Mouse (Mus musculus): ENCODE data around the gene Atp1a2. TPM values are rescaled to one million over a fixed set of nuclear protein-coding genes. Genes with fewer than 3 reads are reported as not detected.

Gene Atp1a2
- polyA plus RNA-seq, 1 experiment from 2014 or later = 23.4 TPM

GRCm38 (mm10) chr1:172288900-172289616, 8.8 kb downstream of the Atp1a2 start:
- Histone ChIP-seq H3K27ac (ENCODE audit: poor library complexity, severe bottlenecking) (no peak overlapping the region), H3K4me2 (no peak overlapping the region), H3K9me3 (replicated peaks) (no peaks in the 10 kb centered on the region), H3K36me3 (peaks cover 75% of the 10 kb centered on the region), H3K9ac (no peak overlapping the region), H3K27me3 (replicated peaks) (0 out of 2 replicates have a peak, but pooled peaks cover 2% of the 10 kb centered on the region), H3K4me3 (no peak overlapping the region), H3K4me1 (replicated peaks) (no peaks in the 10 kb centered on the region)
- WGBS = 90% methylated on average over 11 of the region's 11 CpGs
- no peak for ATAC-seq (ENCODE audit: insufficient number of reproducible peaks, low FRiP score)

GRCm38 (mm10) chr1:172286740-172287139, 11.1 kb downstream of the Atp1a2 start:
- H3K9ac ChIP-seq = no peak overlapping the region
- H3K27me3 ChIP-seq (replicated peaks) = 0 out of 2 replicates have a peak, but pooled peaks cover 2% of the 10 kb centered on the region
- H3K9me3 ChIP-seq (replicated peaks) = no peaks in the 10 kb centered on the region
- peaks cover 73% of the 10 kb centered on the region for H3K36me3 ChIP-seq
- H3K27ac ChIP-seq (ENCODE audit: poor library complexity, severe bottlenecking) = no peak overlapping the region
- 86% methylated on average over 5 of the region's 5 CpGs for WGBS
- no peak overlapping the region for H3K4me2 ChIP-seq
- H3K4me1 ChIP-seq (replicated peaks) = no peaks in the 10 kb centered on the region
- ATAC-seq (ENCODE audit: insufficient number of reproducible peaks, low FRiP score) = no peak
- H3K4me3 ChIP-seq = no peak overlapping the region

- Histone ChIP-seq H3K27me3 (replicated peaks) (0 out of 2 replicates have a peak, but pooled peaks cover 2% of the 10 kb centered on the region), H3K9ac (no peak overlapping the region), H3K27ac (ENCODE audit: poor library complexity, severe bottlenecking) (no peak overlapping the region), H3K4me2 (no peak overlapping the region), H3K4me3 (no peak overlapping the region), H3K9me3 (replicated peaks) (no peaks in the 10 kb centered on the region), H3K36me3 (peaks cover 51% of the 10 kb centered on the region), H3K4me1 (replicated peaks) (no peaks in the 10 kb centered on the region)
- 77% methylated on average over 14 of the region's 14 CpGs for WGBS
- no peak for ATAC-seq (ENCODE audit: insufficient number of reproducible peaks, low FRiP score)
Measured at GRCm38 (mm10) chr1:172284221-172284620, 13.6 kb downstream of the Atp1a2 start.

- 87% methylated on average over 6 of the region's 6 CpGs for WGBS
- Histone ChIP-seq H3K4me1 (replicated peaks) (peaks cover 10% of the 10 kb centered on the region), H3K9ac (no peak overlapping the region), H3K27me3 (replicated peaks) (0 out of 2 replicates have a peak, but pooled peaks cover 2% of the 10 kb centered on the region), H3K27ac (ENCODE audit: poor library complexity, severe bottlenecking) (no peak overlapping the region), H3K4me2 (no peak overlapping the region), H3K4me3 (no peak overlapping the region), H3K9me3 (replicated peaks) (no peaks in the 10 kb centered on the region), H3K36me3 (peaks cover 48% of the 10 kb centered on the region)
- ATAC-seq (ENCODE audit: insufficient number of reproducible peaks, low FRiP score) = no peak
Measured at GRCm38 (mm10) chr1:172283073-172283472, 14.8 kb downstream of the Atp1a2 start.

GRCm38 (mm10) chr1:172281522-172282254, 16.2 kb downstream of the Atp1a2 start:
- Histone ChIP-seq H3K27me3 (replicated peaks) (0 out of 2 replicates have a peak, but pooled peaks cover 2% of the 10 kb centered on the region), H3K4me1 (replicated peaks) (peaks cover 10% of the 10 kb centered on the region), H3K36me3 (peaks cover 52% of the 10 kb centered on the region), H3K9ac (no peak overlapping the region), H3K27ac (ENCODE audit: poor library complexity, severe bottlenecking) (no peak overlapping the region), H3K4me3 (no peak overlapping the region), H3K9me3 (replicated peaks) (no peaks in the 10 kb centered on the region), H3K4me2 (no peak overlapping the region)
- 76% methylated on average over 10 of the region's 10 CpGs for WGBS
- no peak for ATAC-seq (ENCODE audit: insufficient number of reproducible peaks, low FRiP score)

DNA sequence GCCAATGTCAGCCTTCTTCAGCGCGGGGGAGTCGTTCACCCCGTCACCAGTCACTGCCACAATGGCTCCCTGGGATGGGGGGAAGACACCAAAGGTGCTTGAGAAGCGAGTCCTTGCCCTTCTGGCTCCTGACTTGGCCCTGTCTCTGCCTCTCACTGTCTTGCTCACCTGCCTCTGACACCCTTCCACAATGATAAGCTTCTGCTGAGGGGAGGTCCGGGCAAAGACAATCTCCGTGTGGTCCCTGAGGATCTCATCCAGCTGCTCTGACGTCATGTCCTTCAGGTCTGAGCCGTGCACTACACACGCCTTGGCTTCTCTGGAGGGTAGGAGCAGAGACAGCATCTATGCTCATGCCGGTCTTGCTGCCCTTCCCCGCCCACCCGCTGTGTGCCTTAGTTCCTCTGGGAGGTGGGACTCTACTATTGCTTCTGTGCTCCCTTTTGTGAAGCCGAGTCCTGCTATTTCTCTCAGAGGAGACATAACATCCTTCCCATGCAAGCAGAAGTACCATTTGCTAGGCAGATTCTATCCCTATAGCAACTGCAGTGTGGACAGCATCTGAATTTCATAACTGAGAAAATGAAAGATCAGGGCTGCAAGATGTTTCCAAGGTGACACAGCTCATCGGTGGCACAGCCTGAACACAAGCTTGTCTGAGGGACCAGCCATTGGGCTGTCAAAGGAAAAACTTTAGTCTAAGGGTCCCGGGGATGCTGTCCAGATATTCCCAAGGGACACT, 17.9 kb downstream of the Atp1a2 start:
- Histone ChIP-seq H3K27me3 (replicated peaks) (no peaks in the 10 kb centered on the region), H3K9ac (no peak overlapping the region), H3K4me2 (no peak overlapping the region), H3K9me3 (replicated peaks) (no peaks in the 10 kb centered on the region), H3K4me3 (no peak overlapping the region), H3K4me1 (replicated peaks) (peaks cover 10% of the 10 kb centered on the region), H3K27ac (ENCODE audit: poor library complexity, severe bottlenecking) (no peak overlapping the region), H3K36me3 (peaks cover 35% of the 10 kb centered on the region)
- WGBS = 69% methylated on average over 16 of the region's 16 CpGs
- no peak for ATAC-seq (ENCODE audit: insufficient number of reproducible peaks, low FRiP score)

DNA sequence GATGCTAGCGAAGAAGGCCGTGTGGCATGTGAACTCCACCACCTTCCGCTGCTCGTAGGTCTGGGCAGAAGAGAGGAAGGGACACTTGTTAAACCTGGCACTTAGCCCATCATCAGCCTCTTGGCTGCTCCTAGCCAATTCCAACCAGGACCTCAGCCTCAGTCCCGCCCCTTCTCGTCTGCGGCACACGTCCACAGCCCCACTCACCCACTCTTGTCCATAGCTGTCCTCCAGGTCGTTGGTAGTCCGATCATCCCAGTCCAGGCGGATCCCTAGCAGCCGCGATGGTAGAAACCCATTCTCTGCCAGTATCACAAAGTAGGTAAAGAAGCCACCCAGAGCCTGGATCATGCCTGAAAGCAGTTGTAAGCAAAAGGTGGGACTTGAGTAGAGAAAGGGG, 19.5 kb downstream of the Atp1a2 start:
- Histone ChIP-seq H3K4me3 (no peak overlapping the region), H3K4me1 (replicated peaks) (peaks cover 15% of the 10 kb centered on the region), H3K27me3 (replicated peaks) (no peaks in the 10 kb centered on the region), H3K27ac (ENCODE audit: poor library complexity, severe bottlenecking) (no peak overlapping the region), H3K4me2 (no peak overlapping the region), H3K9me3 (replicated peaks) (no peaks in the 10 kb centered on the region), H3K9ac (no peak overlapping the region), H3K36me3 (peaks cover 23% of the 10 kb centered on the region; the same call in 1 of the 2 replicates)
- WGBS = 87% methylated on average over 13 of the region's 13 CpGs
- no peak for ATAC-seq (ENCODE audit: insufficient number of reproducible peaks, low FRiP score)

DNA sequence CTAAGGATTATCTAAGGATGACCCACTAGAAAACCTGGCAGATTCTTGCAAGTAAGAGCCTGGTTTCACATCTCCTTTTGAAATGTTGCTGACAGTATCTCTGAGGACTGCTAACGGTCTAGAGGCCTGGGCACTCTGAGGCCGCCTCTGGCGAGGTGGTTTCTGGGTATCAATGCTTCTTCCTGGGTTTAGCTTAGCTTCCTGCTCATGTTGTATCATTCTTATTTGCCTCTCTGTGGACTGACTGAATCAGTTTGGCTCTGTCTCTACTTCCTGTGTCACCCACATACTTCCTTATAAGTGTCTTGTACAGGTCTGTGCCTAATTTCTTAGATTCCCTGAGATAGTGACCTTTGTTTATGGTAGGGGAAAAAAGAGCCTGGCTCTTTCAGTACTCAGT, 20.7 kb downstream of the Atp1a2 start:
- peaks cover 21% of the 10 kb centered on the region; the same call in 1 of the 2 replicates for H3K36me3 ChIP-seq
- H3K27ac ChIP-seq (ENCODE audit: poor library complexity, severe bottlenecking) = no peak overlapping the region
- H3K27me3 ChIP-seq (replicated peaks) = no peaks in the 10 kb centered on the region
- no peak overlapping the region for H3K4me3 ChIP-seq
- no peaks in the 10 kb centered on the region for H3K9me3 ChIP-seq (replicated peaks)
- peaks cover 15% of the 10 kb centered on the region for H3K4me1 ChIP-seq (replicated peaks)
- 48% methylated on average over 3 of the region's 3 CpGs for WGBS
- no peak overlapping the region for H3K4me2 ChIP-seq
- H3K9ac ChIP-seq = no peak overlapping the region
- ATAC-seq (ENCODE audit: insufficient number of reproducible peaks, low FRiP score) = no peak

GRCm38 (mm10) chr1:172274547-172274946, 23.3 kb downstream of the Atp1a2 start:
- 73% methylated on average over 5 of the region's 5 CpGs for WGBS
- ATAC-seq (ENCODE audit: insufficient number of reproducible peaks, low FRiP score) = no peak
- Histone ChIP-seq H3K36me3 (peaks cover 21% of the 10 kb centered on the region; the same call in 1 of the 2 replicates), H3K4me3 (no peak overlapping the region), H3K27ac (ENCODE audit: poor library complexity, severe bottlenecking) (no peak overlapping the region), H3K4me1 (replicated peaks) (peaks cover 15% of the 10 kb centered on the region), H3K9me3 (replicated peaks) (no peaks in the 10 kb centered on the region), H3K27me3 (replicated peaks) (no peaks in the 10 kb centered on the region), H3K4me2 (no peak overlapping the region), H3K9ac (no peak overlapping the region)

GRCm38 (mm10) chr1:172274116-172274515, 23.7 kb downstream of the Atp1a2 start:
- no peak for ATAC-seq (ENCODE audit: insufficient number of reproducible peaks, low FRiP score)
- Histone ChIP-seq H3K4me1 (replicated peaks) (peaks cover 15% of the 10 kb centered on the region), H3K4me3 (no peak overlapping the region), H3K9ac (no peak overlapping the region), H3K9me3 (replicated peaks) (no peaks in the 10 kb centered on the region), H3K27me3 (replicated peaks) (no peaks in the 10 kb centered on the region), H3K36me3 (peaks cover 18% of the 10 kb centered on the region; the same call in 1 of the 2 replicates), H3K27ac (ENCODE audit: poor library complexity, severe bottlenecking) (no peak overlapping the region), H3K4me2 (no peak overlapping the region)
- WGBS = 53% methylated on average over 5 of the region's 5 CpGs

- H3K4me3 ChIP-seq = no peak overlapping the region
- no peak overlapping the region for H3K9ac ChIP-seq
- H3K27ac ChIP-seq (ENCODE audit: poor library complexity, severe bottlenecking) = no peak overlapping the region
- no peak for ATAC-seq (ENCODE audit: insufficient number of reproducible peaks, low FRiP score)
- H3K9me3 ChIP-seq (replicated peaks) = no peaks in the 10 kb centered on the region
- no peak overlapping the region for H3K4me2 ChIP-seq
- H3K4me1 ChIP-seq (replicated peaks) = peaks cover 7% of the 10 kb centered on the region; the same call in 1 of the 2 replicates
- H3K36me3 ChIP-seq = peaks cover 16% of the 10 kb centered on the region; the same call in 1 of the 2 replicates
- WGBS = 73% methylated on average over 6 of the region's 6 CpGs
- H3K27me3 ChIP-seq (replicated peaks) = no peaks in the 10 kb centered on the region
Measured at GRCm38 (mm10) chr1:172273386-172273785, 24.5 kb downstream of the Atp1a2 start.

Data from heart, embryonic 12.5 days (tissue).